Mouse (Mus musculus): ENCODE measurements around the gene Sun1. TPM values are rescaled to one million over a fixed set of nuclear protein-coding genes. Genes with fewer than 3 reads are reported as not detected.

The Sun1 gene
- polyA plus RNA-seq (2015; fragmentation: Nextera tagmentation; extraction: Ambion mirVana) = 51.5 and 54.3 TPM in 2 replicates

GRCm38 (mm10) chr5:139199995-139200769 lies at the start of gene Sun1:
TSS of gene Sun1 (plus strand) at chr5:139200637.
- WGBS = 1% methylated on average over 63 of the region's 64 CpGs
- peak within 1 kb of the TSS; percentile 72 for H3K4me3 ChIP-seq
- H3K27ac ChIP-seq (replicated peaks) = peak within 1 kb of the TSS; percentile 92
- peak within 1 kb of the TSS; percentile 94 for H3K4me2 ChIP-seq (replicated peaks)
- H3K4me1 ChIP-seq = peaks cover 32% of the 10 kb centered on the region
- H3K9ac ChIP-seq (replicated peaks) = peak within 1 kb of the TSS; percentile 82
- ATAC-seq (replicated peaks) = peak; percentile 99
- H3K9me3 ChIP-seq = no peaks in the 10 kb centered on the region
- no peaks in the 10 kb centered on the region for H3K27me3 ChIP-seq
- H3K36me3 ChIP-seq = no peaks in the 10 kb centered on the region

DNA sequence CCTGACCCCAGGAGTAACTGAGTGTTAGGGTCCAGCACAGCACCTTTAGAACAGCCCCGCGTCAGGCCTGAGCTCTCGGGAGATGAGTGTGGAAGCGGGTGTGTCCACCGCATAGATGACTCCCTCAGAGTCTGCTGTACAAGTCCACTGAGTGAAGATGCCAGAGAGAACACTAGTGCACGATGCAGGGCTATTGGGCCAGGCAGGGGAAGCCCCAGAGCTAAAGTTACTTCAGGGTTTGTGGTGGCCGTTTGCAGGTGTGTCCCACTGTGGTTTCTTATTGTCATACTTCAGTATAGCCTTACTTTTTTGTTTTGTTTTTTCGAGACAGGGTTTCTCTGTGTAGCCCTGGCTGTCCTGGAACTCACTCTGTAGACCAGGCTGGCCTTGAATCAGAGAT lies 39.5 kb upstream of the Sun1 start:
- H3K27ac ChIP-seq (replicated peaks) = no peak overlapping the region
- WGBS = 89% methylated on average over 8 of the region's 8 CpGs
- no peak overlapping the region for H3K9ac ChIP-seq (replicated peaks)
- no peak overlapping the region for H3K4me2 ChIP-seq (replicated peaks)
- H3K4me1 ChIP-seq = no peaks in the 10 kb centered on the region
- H3K9me3 ChIP-seq = no peaks in the 10 kb centered on the region
- peaks cover 23% of the 10 kb centered on the region for H3K36me3 ChIP-seq
- no peaks in the 10 kb centered on the region for H3K27me3 ChIP-seq
- no peak for ATAC-seq (replicated peaks)
- H3K4me3 ChIP-seq = no peak overlapping the region

- Histone ChIP-seq H3K4me1 (no peaks in the 10 kb centered on the region), H3K9me3 (no peaks in the 10 kb centered on the region), H3K9ac (replicated peaks) (no peak overlapping the region), H3K4me2 (replicated peaks) (no peak overlapping the region), H3K36me3 (peaks cover 22% of the 10 kb centered on the region), H3K27me3 (no peaks in the 10 kb centered on the region), H3K4me3 (no peak overlapping the region), H3K27ac (replicated peaks) (no peak overlapping the region)
- ATAC-seq (replicated peaks) = no peak
- WGBS = 94% methylated on average over 10 of the region's 10 CpGs
Observed at GRCm38 (mm10) chr5:139161632-139162031, 38.8 kb upstream of the Sun1 start.

- no peaks in the 10 kb centered on the region for H3K27me3 ChIP-seq
- ATAC-seq (replicated peaks) = no peak
- no peak overlapping the region for H3K4me3 ChIP-seq
- H3K36me3 ChIP-seq = peaks cover 38% of the 10 kb centered on the region
- H3K9ac ChIP-seq (replicated peaks) = no peak overlapping the region
- H3K4me1 ChIP-seq = no peaks in the 10 kb centered on the region
- no peak overlapping the region for H3K27ac ChIP-seq (replicated peaks)
- no peaks in the 10 kb centered on the region for H3K9me3 ChIP-seq
- H3K4me2 ChIP-seq (replicated peaks) = no peak overlapping the region
- 96% methylated on average over 6 of the region's 6 CpGs for WGBS
Observed at GRCm38 (mm10) chr5:139166781-139167361, 33.6 kb upstream of the Sun1 start.

GRCm38 (mm10) chr5:139167548-139167947 lies 32.9 kb upstream of the Sun1 start:
- H3K36me3 ChIP-seq = peaks cover 38% of the 10 kb centered on the region
- ATAC-seq (replicated peaks) = no peak
- H3K27ac ChIP-seq (replicated peaks) = no peak overlapping the region

GRCm38 (mm10) chr5:139171929-139172328 lies 28.5 kb upstream of the Sun1 start:
- 92% methylated on average over 4 of the region's 4 CpGs for WGBS
- no peak overlapping the region for H3K4me3 ChIP-seq
- H3K4me1 ChIP-seq = peaks cover 17% of the 10 kb centered on the region
- no peak overlapping the region for H3K27ac ChIP-seq (replicated peaks)
- no peaks in the 10 kb centered on the region for H3K9me3 ChIP-seq
- no peaks in the 10 kb centered on the region for H3K27me3 ChIP-seq
- H3K36me3 ChIP-seq = peaks cover 24% of the 10 kb centered on the region; the same call in 1 of the 2 replicates
- no peak overlapping the region for H3K9ac ChIP-seq (replicated peaks)
- ATAC-seq (replicated peaks) = no peak
- no peak overlapping the region for H3K4me2 ChIP-seq (replicated peaks)

More at GRCm38 (mm10) chr5:139167548-139167947, 32.9 kb upstream of the Sun1 start:
- no peaks in the 10 kb centered on the region for H3K4me1 ChIP-seq
- H3K27me3 ChIP-seq = no peaks in the 10 kb centered on the region
- H3K9ac ChIP-seq (replicated peaks) = no peak overlapping the region
- H3K4me3 ChIP-seq = no peak overlapping the region
- H3K9me3 ChIP-seq = no peaks in the 10 kb centered on the region
- WGBS = 92% methylated on average over 1 of the region's 1 CpGs
- no peak overlapping the region for H3K4me2 ChIP-seq (replicated peaks)

DNA sequence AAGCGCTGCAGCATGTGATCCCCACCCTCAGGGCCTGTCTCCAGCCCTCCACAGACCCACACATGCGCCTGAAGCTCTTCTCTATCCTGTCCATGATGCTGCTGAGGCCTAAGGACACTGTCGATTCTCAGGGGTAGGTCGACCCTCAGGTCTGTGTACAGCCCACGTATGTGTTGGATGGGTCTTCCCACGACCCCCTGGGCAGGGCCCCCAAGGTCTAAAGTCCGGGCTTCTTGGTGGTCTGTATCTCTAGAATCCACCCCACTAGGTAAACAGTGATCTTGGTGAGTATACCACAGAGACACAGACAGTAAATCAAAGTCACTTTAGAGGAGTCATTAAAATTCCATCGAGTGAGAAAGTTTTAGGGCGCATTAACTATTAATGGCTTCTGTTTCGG lies 26.3 kb upstream of the Sun1 start:
- H3K4me2 ChIP-seq (replicated peaks) = no peak overlapping the region

GRCm38 (mm10) chr5:139174556-139175547 lies 25.6 kb upstream of the Sun1 start:
- no peaks in the 10 kb centered on the region for H3K27me3 ChIP-seq
- WGBS = 39% methylated on average over 9 of the region's 10 CpGs
- H3K27ac ChIP-seq (replicated peaks) = peak overlapping the region; percentile 47
- no peak overlapping the region for H3K4me2 ChIP-seq (replicated peaks)
- no peak overlapping the region for H3K4me3 ChIP-seq
- peaks cover 18% of the 10 kb centered on the region; the same call in 1 of the 2 replicates for H3K36me3 ChIP-seq
- peak; percentile 66 for ATAC-seq (replicated peaks)
- H3K4me1 ChIP-seq = peaks cover 17% of the 10 kb centered on the region
- no peak overlapping the region for H3K9ac ChIP-seq (replicated peaks)
- no peaks in the 10 kb centered on the region for H3K9me3 ChIP-seq

More for the DNA sequence above, 26.3 kb upstream of the Sun1 start:
- Histone ChIP-seq H3K27me3 (no peaks in the 10 kb centered on the region), H3K4me3 (no peak overlapping the region), H3K4me1 (peaks cover 17% of the 10 kb centered on the region), H3K36me3 (peaks cover 18% of the 10 kb centered on the region; the same call in 1 of the 2 replicates), H3K27ac (replicated peaks) (peak overlapping the region; percentile 47), H3K9ac (replicated peaks) (no peak overlapping the region), H3K9me3 (no peaks in the 10 kb centered on the region)
- no peak for ATAC-seq (replicated peaks)
- 60% methylated on average over 10 of the region's 10 CpGs for WGBS

GRCm38 (mm10) chr5:139178895-139179631 lies 21.4 kb upstream of the Sun1 start:
- ATAC-seq (replicated peaks) = peak; percentile 77
- Histone ChIP-seq H3K36me3 (peaks cover 34% of the 10 kb centered on the region), H3K4me3 (no peak overlapping the region), H3K9me3 (no peaks in the 10 kb centered on the region), H3K27ac (replicated peaks) (no peak overlapping the region), H3K9ac (replicated peaks) (no peak overlapping the region), H3K27me3 (no peaks in the 10 kb centered on the region), H3K4me1 (peaks cover 14% of the 10 kb centered on the region), H3K4me2 (replicated peaks) (no peak overlapping the region)
- 25% methylated on average over 11 of the region's 11 CpGs for WGBS

- ATAC-seq (replicated peaks) = no peak
- 89% methylated on average over 2 of the region's 2 CpGs for WGBS
- H3K4me1 ChIP-seq = no peaks in the 10 kb centered on the region
- H3K9me3 ChIP-seq = no peaks in the 10 kb centered on the region
- no peaks in the 10 kb centered on the region for H3K27me3 ChIP-seq
- no peak overlapping the region for H3K4me3 ChIP-seq
- H3K9ac ChIP-seq (replicated peaks) = no peak overlapping the region
- peaks cover 44% of the 10 kb centered on the region for H3K36me3 ChIP-seq
- no peak overlapping the region for H3K4me2 ChIP-seq (replicated peaks)
- no peak overlapping the region for H3K27ac ChIP-seq (replicated peaks)
Observed at GRCm38 (mm10) chr5:139183131-139183530, 17.3 kb upstream of the Sun1 start.

DNA sequence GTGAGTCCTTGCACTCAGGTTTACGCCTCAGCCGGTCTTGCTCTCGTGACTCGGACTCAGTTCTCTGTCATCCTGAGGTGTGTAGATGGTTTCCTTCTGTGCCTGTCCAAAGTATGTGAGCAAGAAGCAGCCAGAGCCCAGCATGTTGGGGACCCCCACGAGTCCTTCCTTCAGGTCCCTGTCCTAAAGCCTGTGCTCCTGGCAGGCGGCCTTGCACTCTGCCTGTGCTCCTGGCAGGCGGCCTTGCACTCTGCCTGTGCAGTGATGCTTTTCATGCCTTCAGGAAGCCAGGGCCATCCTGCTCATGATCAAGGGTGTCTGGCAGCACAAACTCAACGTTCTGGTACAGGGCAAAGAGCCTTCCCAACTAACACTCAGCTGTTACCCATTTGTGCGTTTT lies 16.8 kb upstream of the Sun1 start:
- H3K4me1 ChIP-seq = no peaks in the 10 kb centered on the region
- H3K27me3 ChIP-seq = no peaks in the 10 kb centered on the region
- peaks cover 44% of the 10 kb centered on the region for H3K36me3 ChIP-seq
- 95% methylated on average over 9 of the region's 9 CpGs for WGBS
- H3K4me3 ChIP-seq = no peak overlapping the region
- H3K9me3 ChIP-seq = no peaks in the 10 kb centered on the region
- ATAC-seq (replicated peaks) = no peak
- H3K27ac ChIP-seq (replicated peaks) = no peak overlapping the region
- H3K4me2 ChIP-seq (replicated peaks) = no peak overlapping the region
- no peak overlapping the region for H3K9ac ChIP-seq (replicated peaks)
